Mouse (Mus musculus): ENCODE measurements around the gene Nfat5. TPM values are rescaled to one million over a fixed set of nuclear protein-coding genes. Genes with fewer than 3 reads are reported as not detected.

Gene Nfat5
- polyA plus RNA-seq (2012; rRNA removed) = 28.2 and 29.8 TPM in 2 replicates

GRCm38 (mm10) chr8:107292928-107293601, at the start of gene Nfat5:
TSS of gene Nfat5 (plus strand) at chr8:107293470.

GRCm38 (mm10) chr8:107403038-107403781, 109.9 kb downstream of the Nfat5 start, which contains the start of gene Nqo1:
TSS of gene Nqo1 (minus strand) at chr8:107403206.

GRCm38 (mm10) chr8:107424597-107425229, 131.4 kb downstream of the Nfat5 start, which contains the start of gene Nob1:
TSS of gene Nob1 (minus strand) at chr8:107425051.

Other genes with a start within 250 kb of the Nfat5 start
- 82.5 and 123 TPM in 2 replicates for gene Pdf, start 244.9 kb upstream of the Nfat5 start, polyA plus RNA-seq (2012; rRNA removed)
- 28.9 and 32.1 TPM in 2 replicates for gene Cog8, start 236.8 kb upstream of the Nfat5 start, polyA plus RNA-seq (2012; rRNA removed)
- gene Nip7, start 236.6 kb upstream of the Nfat5 start, polyA plus RNA-seq (2012; rRNA removed) = 28.9 and 43.3 TPM in 2 replicates
- gene Tmed6, start 227.8 kb upstream of the Nfat5 start, polyA plus RNA-seq (2012; rRNA removed) = 0.32 and 0.40 TPM in 2 replicates
- 9.6 and 10.5 TPM in 2 replicates for gene Terf2, start 196.9 kb upstream of the Nfat5 start, polyA plus RNA-seq (2012; rRNA removed)
- gene Cyb5b, start 142.8 kb upstream of the Nfat5 start, polyA plus RNA-seq (2012; rRNA removed) = 79.4 and 87.9 TPM in 2 replicates
- gene Nqo1, start 109.7 kb downstream of the Nfat5 start, polyA plus RNA-seq (2012; rRNA removed) = 4.3 and 4.5 TPM in 2 replicates
- 54.3 and 55.3 TPM in 2 replicates for gene Nob1, start 131.6 kb downstream of the Nfat5 start, polyA plus RNA-seq (2012; rRNA removed)
- gene Wwp2, start 142.9 kb downstream of the Nfat5 start, polyA plus RNA-seq (2012; rRNA removed) = 53.4 and 54.9 TPM in 2 replicates